Mouse (Mus musculus) inflammation-experienced regulatory T-cells, adult 16 weeks (primary cell): ENCODE results near the gene Scaper. TPM values are rescaled to one million over a fixed set of nuclear protein-coding genes. Genes with fewer than 3 reads are reported as not detected.

Experiments
- polyA plus RNA-seq: library from polyadenylated mRNA; unstranded; fragments of 100-300 nt; shearing (Covaris generic); gene quantifications from one replicate; pipeline ENCODE4 v1.2.1, GENCODE M21; 2017

Scaper gene
- polyA plus RNA-seq, result 33.9 TPM

DNA sequence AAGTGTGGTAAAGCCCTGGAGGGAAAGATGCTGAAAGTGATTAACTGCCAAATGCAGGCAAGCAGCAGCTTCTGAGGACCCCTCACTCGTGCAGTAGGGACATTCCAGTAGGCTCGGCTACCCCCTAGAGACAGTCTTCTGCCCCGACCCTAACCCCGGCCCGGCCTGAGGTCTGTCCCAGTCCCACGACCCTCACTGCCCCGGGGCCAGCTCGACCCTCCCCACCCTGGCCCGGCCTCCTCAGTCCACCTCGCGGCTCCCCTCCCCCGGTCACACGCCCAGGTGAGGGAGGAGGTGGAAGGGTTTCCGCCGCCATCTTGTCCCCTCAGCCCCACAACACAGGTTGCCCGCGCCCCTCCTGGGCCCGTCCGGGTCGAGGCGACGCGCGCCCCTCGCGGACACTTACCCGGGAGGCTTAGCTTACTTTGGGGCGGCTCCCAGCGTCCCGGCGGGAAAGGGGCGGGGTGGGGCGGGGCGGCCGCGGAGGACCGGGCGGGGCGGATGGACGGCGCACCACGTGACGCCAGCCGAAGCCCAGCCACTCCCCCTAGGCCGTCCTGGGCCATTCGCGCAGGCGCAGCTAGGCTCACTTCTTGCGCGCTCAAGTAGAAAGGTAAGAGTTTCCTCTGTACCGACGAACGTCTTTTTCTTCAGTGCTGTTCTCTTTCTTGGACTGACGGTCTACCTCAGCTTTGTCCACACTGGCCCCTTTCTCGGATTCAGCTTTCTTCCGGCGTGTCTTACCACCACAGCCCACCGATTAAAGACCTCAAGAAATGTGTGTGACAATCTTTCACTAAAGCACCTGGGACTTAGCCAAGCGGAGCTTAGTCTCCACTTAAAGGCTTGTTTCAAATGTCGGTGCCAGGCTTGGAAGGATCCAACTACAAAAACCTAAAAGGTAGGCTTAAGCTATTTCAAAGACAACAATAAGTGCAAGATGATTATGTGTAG lies at the start of gene Scaper:
Gene Scaper (minus strand): TSS at position 456 of the 954 bp plus-strand sequence.

DNA sequence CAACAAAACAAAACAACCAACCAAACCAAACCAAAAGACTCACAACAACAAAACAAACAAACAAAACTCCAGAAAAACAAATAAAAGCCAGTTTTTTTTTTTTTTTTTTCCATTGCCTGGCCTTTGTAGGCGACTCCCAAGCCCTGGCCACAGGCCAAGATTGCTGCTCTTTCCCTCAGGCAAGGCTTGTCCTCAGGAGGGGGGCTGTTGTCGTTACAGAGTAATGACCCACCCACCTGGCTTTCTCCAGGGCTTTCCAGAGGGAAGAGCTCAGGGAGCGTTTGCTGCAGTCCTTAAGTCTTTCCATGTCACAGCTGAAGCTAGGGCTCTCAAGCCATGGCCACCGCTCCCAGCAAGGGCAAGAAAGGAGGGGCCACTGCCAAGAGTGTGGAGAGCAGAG lies 399.5 kb downstream of the Scaper start, which contains the start of gene Isl2:
Gene Isl2 (plus strand): TSS at position 296 of the 400 bp plus-strand sequence.

GRCm38 (mm10) chr9:55512027-55512543 lies 425.8 kb downstream of the Scaper start, which contains the start of gene Etfa:
Gene Etfa, minus strand, starts transcription at chr9:55512243.

Other genes starting within 250 kb of the Scaper start
- gene 4930563M21Rik, start 72.4 kb upstream of the Scaper start, polyA plus RNA-seq, result not detected
- gene Rcn2, start 103.7 kb upstream of the Scaper start, polyA plus RNA-seq, result 19.4 TPM
- 170 TPM for gene Pstpip1, start 151.8 kb upstream of the Scaper start, polyA plus RNA-seq
- gene Tspan3, start 227.4 kb upstream of the Scaper start, polyA plus RNA-seq, result 61.3 TPM